26 mouse cellular contexts compared by ENCODE assay signal in the genomic region with DNA sequence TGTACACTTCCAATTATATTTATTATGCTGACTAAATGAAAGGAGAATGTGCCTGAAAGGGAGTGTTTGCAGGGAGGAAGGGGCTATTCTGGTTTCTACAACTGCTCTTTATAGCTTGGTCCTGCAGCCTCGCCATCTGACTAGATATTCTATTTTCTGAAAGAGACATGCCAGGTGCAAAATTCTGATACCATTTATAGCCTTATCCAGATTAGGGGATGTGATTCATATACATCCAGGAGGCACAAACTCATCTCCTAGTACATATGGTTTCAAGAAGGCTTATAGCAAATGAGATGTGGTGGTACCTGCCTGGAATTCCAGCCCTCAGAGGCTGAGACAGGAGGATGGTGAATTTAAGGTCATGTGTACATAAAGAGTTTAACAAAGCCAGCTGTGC.
DNase-seq lines count a peak whose midpoint lies in the region; ATAC-seq and TF ChIP-seq lines count a peak whose summit lies in the region.
"Had no signal": no experiment of that assay in that cellular context is flagged by ENCODE, and none has a peak within 500 bp of the region (broad histone marks: within the 10 kb centered on the region; RNA-seq: fewer than 3 reads in every experiment).

No protein-coding gene starts in this region.

- H3K27me3 ChIP-seq in hindbrain, embryonic 13.5 days, result no peaks in the 10 kb centered on the region
- no peaks in the 10 kb centered on the region for H3K27me3 ChIP-seq in hindbrain, postnatal 0 days (ENCODE audit: insufficient read depth, low read length)
- H3K27me3 ChIP-seq: CH12.LX; embryonic facial prominence, embryonic 13.5 days; forebrain, embryonic 13.5 days; intestine, embryonic 15.5 days; Patski had no signal

- WGBS in hindbrain, embryonic 13.5 days, result 86% methylated on average over 1 of the region's 1 CpGs
- WGBS in hindbrain, postnatal 0 days, result 85% methylated on average over 1 of the region's 1 CpGs

- H3K27ac ChIP-seq in hindbrain, embryonic 13.5 days, result peak overlapping the region; percentile 24; the same call in 1 of the 2 replicates
- no peak overlapping the region for H3K27ac ChIP-seq in hindbrain, postnatal 0 days
- H3K27ac ChIP-seq: embryonic facial prominence, embryonic 13.5 days; forebrain, embryonic 10.5 days; forebrain, embryonic 13.5 days; gastrocnemius, adult 2 months; hindbrain, embryonic 14.5 days; intestine, embryonic 15.5 days had no signal

- H3K4me1 ChIP-seq in hindbrain, embryonic 13.5 days (replicated peaks), result peaks cover 22% of the 10 kb centered on the region
- no peaks in the 10 kb centered on the region for H3K4me1 ChIP-seq in hindbrain, postnatal 0 days (ENCODE audit: insufficient read depth, low read length)
- H3K4me1 ChIP-seq: embryonic facial prominence, embryonic 13.5 days; intestine, embryonic 15.5 days had no signal

- peak; percentile 93 for ATAC-seq in frontal cortex, adult (ENCODE audit: low TSS enrichment)
- no peak for ATAC-seq in hindbrain, embryonic 13.5 days (ENCODE audit: low FRiP score)
- ATAC-seq in hindbrain, postnatal 0 days, result no peak
- ATAC-seq: intestine, embryonic 15.5 days; Patski had no signal

- H3K4me3 ChIP-seq in hindbrain, embryonic 13.5 days, result no peak overlapping the region
- H3K4me3 ChIP-seq in hindbrain, postnatal 0 days (ENCODE audit: low read length), result no peak overlapping the region
- H3K4me3 ChIP-seq: embryonic facial prominence, embryonic 13.5 days; forebrain, embryonic 10.5 days; forebrain, embryonic 13.5 days; gastrocnemius, adult 2 months; intestine, embryonic 15.5 days had no signal

- H3K9me3 ChIP-seq in hindbrain, embryonic 13.5 days, result no peaks in the 10 kb centered on the region
- no peaks in the 10 kb centered on the region for H3K9me3 ChIP-seq in hindbrain, postnatal 0 days (ENCODE audit: low read length)
- H3K9me3 ChIP-seq: embryonic facial prominence, embryonic 13.5 days; forebrain, embryonic 13.5 days; intestine, embryonic 15.5 days had no signal

- H3K4me2 ChIP-seq in hindbrain, embryonic 13.5 days, result no peak overlapping the region
- H3K4me2 ChIP-seq in hindbrain, postnatal 0 days (ENCODE audit: low read depth, low read length), result no peak overlapping the region
- H3K4me2 ChIP-seq: embryonic facial prominence, embryonic 13.5 days; forebrain, embryonic 13.5 days; heart, embryonic 11.5 days; hindbrain, embryonic 14.5 days; intestine, embryonic 15.5 days had no signal

- TF ChIP-seq CTCF in hindbrain, postnatal 0 days (IDR thresholded peaks at IDR 0.05; ENCODE audit: low read depth), result no peak

- H3K9ac ChIP-seq in hindbrain, embryonic 13.5 days, result no peak overlapping the region
- H3K9ac ChIP-seq in hindbrain, postnatal 0 days (replicated peaks; ENCODE audit: low read length), result no peak overlapping the region
- H3K9ac ChIP-seq: embryonic facial prominence, embryonic 13.5 days; forebrain, embryonic 13.5 days; hindbrain, embryonic 14.5 days; intestine, embryonic 15.5 days had no signal

- no peak for DNase-seq in frontal cortex, postnatal 10 days (ENCODE audit: low spot score in 2 of 2)
- no peak for DNase-seq in hindbrain, postnatal 0 days (ENCODE audit: low spot score)
- DNase-seq in right cerebral cortex, adult 2 months (ENCODE audit: low spot score in 2 of 2), result peak; percentile 11 to 14
- DNase-seq in right cerebral cortex, postnatal 25 days, result no peak
- no peak for DNase-seq in spleen, postnatal 14 days (ENCODE audit: low spot score in 2 of 2)
- DNase-seq: adrenal gland, postnatal 10 days; adrenal gland, postnatal 36 days; B cell, adult 2 months; cerebellum, adult 11 months; cerebellum, adult 2 months; cerebellum, adult 9-11 months; cerebellum, postnatal 25 days; gastrocnemius, adult 2 months; gastrocnemius, postnatal 14 days; heart, adult 11 months had no signal

- H3K36me3 ChIP-seq in hindbrain, embryonic 13.5 days, result no peaks in the 10 kb centered on the region
- H3K36me3 ChIP-seq in hindbrain, postnatal 0 days (ENCODE audit: insufficient read depth, low read length), result no peaks in the 10 kb centered on the region
- H3K36me3 ChIP-seq: embryonic facial prominence, embryonic 13.5 days; forebrain, embryonic 10.5 days; G1E; intestine, embryonic 15.5 days had no signal

Comparison
In these comparisons a context has a peak if more than half of its experiments do, and no peak if none do; other contexts are left out.
1. DNase-seq: peak in right cerebral cortex, adult 2 months (2 of 2); none in frontal cortex, postnatal 10 days (0 of 2), hindbrain, postnatal 0 days (single experiment), right cerebral cortex, postnatal 25 days (single experiment) and spleen, postnatal 14 days (0 of 2).